Mouse (Mus musculus): Measurements from ENCODE around the gene Tnfaip2. TPM values are rescaled to one million over a fixed set of nuclear protein-coding genes. Genes with fewer than 3 reads are reported as not detected.

Tnfaip2 gene
- total RNA-seq, 1 experiment from 2014 or later = 27.4 TPM

DNA sequence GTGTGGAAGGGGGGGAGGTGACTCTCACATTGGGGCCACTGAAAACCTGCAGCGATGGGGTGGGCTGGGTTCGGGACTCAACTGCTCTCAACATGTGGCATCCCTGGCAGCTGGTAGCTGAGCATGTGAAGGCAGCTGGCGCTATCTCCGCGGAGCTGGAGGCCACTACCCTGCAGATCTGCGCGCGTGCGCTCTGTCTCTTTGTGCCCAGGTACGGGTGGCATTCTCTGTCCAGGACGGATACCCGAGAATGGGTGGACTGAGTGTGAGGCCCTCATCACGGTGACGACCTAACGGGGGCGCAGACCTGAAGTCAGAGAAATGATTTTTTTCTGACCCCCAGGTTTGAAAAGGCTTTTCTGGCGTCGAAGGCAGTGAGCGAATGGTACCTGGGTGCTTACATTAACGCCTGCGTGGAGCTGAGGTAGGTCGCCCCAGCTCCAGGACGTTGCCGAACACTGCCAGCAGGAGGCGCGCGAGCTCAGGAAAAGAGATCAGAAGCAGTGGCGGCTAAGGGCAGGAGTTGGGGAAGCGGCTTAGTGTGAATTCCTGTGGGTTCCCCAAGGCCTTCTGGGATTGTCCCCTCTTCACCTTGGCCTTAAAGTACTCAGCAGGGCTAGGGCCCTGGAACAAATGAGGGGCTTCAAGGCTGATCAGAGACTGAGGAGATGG is 16.3 kb upstream of the Tnfaip2 start:
- ATAC-seq (replicated peaks; ENCODE audit: insufficient number of reproducible peaks, low FRiP score, low TSS enrichment, poor library complexity, severe bottlenecking) = peak; percentile 64

- no peak for ATAC-seq (replicated peaks; ENCODE audit: insufficient number of reproducible peaks, low FRiP score, low TSS enrichment, poor library complexity, severe bottlenecking)
Observed at GRCm38 (mm10) chr12:111427438-111428113, 14.7 kb upstream of the Tnfaip2 start.

DNA sequence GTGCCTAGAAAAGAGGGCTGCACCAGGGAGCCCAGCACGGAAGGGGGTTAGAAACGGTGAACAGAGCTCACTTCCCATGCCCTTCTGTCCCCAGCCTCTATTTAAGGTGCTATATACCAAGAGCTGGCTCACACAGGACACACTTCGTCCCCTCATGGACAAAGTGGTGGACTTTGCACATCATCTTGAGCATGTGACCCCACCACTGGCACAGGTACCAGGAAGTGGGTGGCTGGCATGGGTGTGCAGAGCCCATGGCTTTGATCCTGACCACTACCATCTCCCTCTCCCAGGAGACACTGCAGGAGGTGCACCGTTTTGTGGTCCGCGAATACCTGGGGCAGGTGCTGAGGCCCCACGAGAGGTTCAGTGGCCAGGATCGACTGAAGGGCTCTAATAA is 13.9 kb upstream of the Tnfaip2 start:
- no peak for ATAC-seq (replicated peaks; ENCODE audit: insufficient number of reproducible peaks, low FRiP score, low TSS enrichment, poor library complexity, severe bottlenecking)

- no peak for ATAC-seq (replicated peaks; ENCODE audit: insufficient number of reproducible peaks, low FRiP score, low TSS enrichment, poor library complexity, severe bottlenecking)
Observed at GRCm38 (mm10) chr12:111428961-111429911, 13.0 kb upstream of the Tnfaip2 start.

- 0 out of 2 replicates have a peak, but pooled peaks have one; percentile 4 for ATAC-seq (replicated peaks; ENCODE audit: insufficient number of reproducible peaks, low FRiP score, low TSS enrichment, poor library complexity, severe bottlenecking)
Observed at GRCm38 (mm10) chr12:111430049-111430867, 12.0 kb upstream of the Tnfaip2 start.

GRCm38 (mm10) chr12:111430868-111431817 is 11.1 kb upstream of the Tnfaip2 start:
- no peak for ATAC-seq (replicated peaks; ENCODE audit: insufficient number of reproducible peaks, low FRiP score, low TSS enrichment, poor library complexity, severe bottlenecking)

- ATAC-seq (replicated peaks; ENCODE audit: insufficient number of reproducible peaks, low FRiP score, low TSS enrichment, poor library complexity, severe bottlenecking) = peak; percentile 36; the same call in 1 of the 2 replicates
Observed at GRCm38 (mm10) chr12:111432097-111432496, 10.2 kb upstream of the Tnfaip2 start.

DNA sequence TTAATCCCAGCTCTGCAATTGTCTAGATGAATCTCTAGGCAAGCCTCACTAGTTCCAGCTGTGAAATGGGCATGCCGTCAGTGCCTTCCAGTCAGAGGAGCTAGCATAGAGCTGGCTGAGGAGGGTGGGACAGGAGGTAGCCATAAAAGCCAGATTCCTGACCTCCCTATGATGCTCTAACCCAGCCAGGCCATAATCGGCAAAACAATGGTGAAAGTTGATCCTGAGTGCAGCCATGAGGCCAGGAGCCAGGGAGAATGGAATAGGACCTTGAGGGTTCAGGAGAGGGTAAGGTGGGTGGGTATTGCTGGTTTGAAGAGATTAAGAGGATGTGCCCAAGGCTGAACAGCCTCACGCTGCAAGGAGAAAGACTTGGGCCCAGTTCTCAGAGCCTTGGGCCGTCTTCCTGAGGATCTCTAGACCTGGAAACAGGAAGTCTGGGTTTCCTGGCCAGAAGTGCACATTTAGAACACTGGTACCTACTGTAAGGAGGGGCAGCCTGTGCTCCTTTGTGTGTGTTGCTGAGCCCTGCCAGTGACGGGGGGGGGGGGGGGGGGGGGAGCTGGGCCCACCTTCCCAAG is 9.4 kb upstream of the Tnfaip2 start:
- no peak for ATAC-seq (replicated peaks; ENCODE audit: insufficient number of reproducible peaks, low FRiP score, low TSS enrichment, poor library complexity, severe bottlenecking)

DNA sequence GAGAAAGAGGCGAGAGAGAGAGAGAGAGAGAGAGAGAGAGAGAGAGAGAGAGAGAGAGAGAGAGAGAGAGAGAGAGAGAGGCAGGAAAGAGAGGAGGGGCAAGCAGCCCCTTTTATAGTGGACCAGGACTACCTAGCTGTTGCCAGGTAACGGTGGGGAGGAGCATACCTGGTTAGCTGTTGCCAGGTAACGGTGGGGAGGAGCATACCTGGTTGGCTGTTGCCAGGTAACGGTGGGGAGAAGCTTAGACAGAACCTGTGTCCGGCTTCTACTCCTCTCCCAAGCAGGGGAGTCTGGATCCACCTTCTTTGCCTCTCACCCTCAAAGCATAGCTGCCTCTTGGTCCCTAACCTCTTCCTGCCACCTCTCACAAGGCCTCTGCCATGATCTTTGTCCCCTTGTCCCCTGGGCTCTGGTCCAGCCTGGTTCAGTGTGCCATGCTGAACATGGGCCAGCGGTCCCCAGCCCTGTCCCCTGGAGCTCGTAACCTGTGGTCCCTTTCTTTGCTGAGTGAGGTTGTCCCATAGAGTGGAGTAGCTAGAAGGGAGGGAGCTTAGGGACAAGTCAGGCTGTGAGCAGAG is 8.0 kb upstream of the Tnfaip2 start:
- ATAC-seq (replicated peaks; ENCODE audit: insufficient number of reproducible peaks, low FRiP score, low TSS enrichment, poor library complexity, severe bottlenecking) = no peak

- ATAC-seq (replicated peaks; ENCODE audit: insufficient number of reproducible peaks, low FRiP score, low TSS enrichment, poor library complexity, severe bottlenecking) = no peak
Observed at GRCm38 (mm10) chr12:111434745-111435327, 7.4 kb upstream of the Tnfaip2 start.

- no peak for ATAC-seq (replicated peaks; ENCODE audit: insufficient number of reproducible peaks, low FRiP score, low TSS enrichment, poor library complexity, severe bottlenecking)
Observed at GRCm38 (mm10) chr12:111436170-111436569, 6.1 kb upstream of the Tnfaip2 start.

GRCm38 (mm10) chr12:111436640-111437039 is 5.6 kb upstream of the Tnfaip2 start:
- ATAC-seq (replicated peaks; ENCODE audit: insufficient number of reproducible peaks, low FRiP score, low TSS enrichment, poor library complexity, severe bottlenecking) = no peak

GRCm38 (mm10) chr12:111437222-111437900 is 4.9 kb upstream of the Tnfaip2 start:
- ATAC-seq (replicated peaks; ENCODE audit: insufficient number of reproducible peaks, low FRiP score, low TSS enrichment, poor library complexity, severe bottlenecking) = peak; percentile 54; the same call in 1 of the 2 replicates

GRCm38 (mm10) chr12:111438850-111439249 is 3.4 kb upstream of the Tnfaip2 start:
- no peak for ATAC-seq (replicated peaks; ENCODE audit: insufficient number of reproducible peaks, low FRiP score, low TSS enrichment, poor library complexity, severe bottlenecking)

- ATAC-seq (replicated peaks; ENCODE audit: insufficient number of reproducible peaks, low FRiP score, low TSS enrichment, poor library complexity, severe bottlenecking) = no peak
Observed at GRCm38 (mm10) chr12:111440701-111441373, 1.4 kb upstream of the Tnfaip2 start.

Measured in monocyte, adult 5-6 weeks (primary cell).